Mouse (Mus musculus): ENCODE results near the gene Vmn2r-ps130. TPM values are rescaled to one million over a fixed set of nuclear protein-coding genes. Genes with fewer than 3 reads are reported as not detected.
"Not testable (repeated sequence)": the region's sequence is repeated elsewhere in the genome, so short reads cannot be mapped to it uniquely, and the experiment has no call there.

Gene Vmn2r-ps130
- total RNA-seq (2015) = not detected in 2 replicates
- total RNA-seq (2017) = not detected in 2 replicates

- ATAC-seq (replicated peaks; ENCODE audit: poor library complexity) = not testable (repeated sequence)
Observed at GRCm38 (mm10) chr17:23060866-23061265, at the start of gene Vmn2r-ps130. Vmn2r-ps130 (plus strand) TSS chr17:23061166.

Other genes with a start within 250 kb of the Vmn2r-ps130 start
- 8.2 and 12.4 TPM in 2 replicates for gene Zfp945, start 194.0 kb upstream of the Vmn2r-ps130 start, total RNA-seq (2015)
- 4.4 and 6.1 TPM in 2 replicates for gene Zfp945, start 194.0 kb upstream of the Vmn2r-ps130 start, total RNA-seq (2017)
- gene Vmn2r113, start 118.2 kb upstream of the Vmn2r-ps130 start, total RNA-seq (2015) = not detected in 2 replicates
- gene Vmn2r113, start 118.2 kb upstream of the Vmn2r-ps130 start, total RNA-seq (2017) = not detected in 2 replicates
- 13.5 and 16.2 TPM in 2 replicates for gene Zfp40, start 132.1 kb downstream of the Vmn2r-ps130 start, total RNA-seq (2015)
- 10.4 and 10.7 TPM in 2 replicates for gene Zfp40, start 132.1 kb downstream of the Vmn2r-ps130 start, total RNA-seq (2017)